Mouse (Mus musculus) heart, adult 18-20 months (tissue): ENCODE measurements around the gene Ppp1cc. TPM values are rescaled to one million over a fixed set of nuclear protein-coding genes. Genes with fewer than 3 reads are reported as not detected.
"Not testable (repeated sequence)": the region's sequence is repeated elsewhere in the genome, so short reads cannot be mapped to it uniquely, and the experiment has no call there.

Experiments
- DNase-seq, 2 experiments: peaks; one replicate each; pipeline ENCODE4 v3.0.0; 2021 to 2022; ENCODE audit warnings: mixed read lengths in 1 of 2
- total RNA-seq, 2 experiments: library from RNA; stranded (reverse); gene quantifications; 2 replicates each; pipeline ENCODE4 v1.2.3; 2021

The Ppp1cc gene
- total RNA-seq, 2 experiments from 2014 or later = 105 to 113 TPM

GRCm38 (mm10) chr5:122212820-122213219 lies 54.7 kb downstream of the Ppp1cc start:
- not testable (repeated sequence) for DNase-seq

- no peak for DNase-seq
These were observed 55.8 kb downstream of the Ppp1cc start for GRCm38 (mm10) chr5:122213861-122214260.

DNA sequence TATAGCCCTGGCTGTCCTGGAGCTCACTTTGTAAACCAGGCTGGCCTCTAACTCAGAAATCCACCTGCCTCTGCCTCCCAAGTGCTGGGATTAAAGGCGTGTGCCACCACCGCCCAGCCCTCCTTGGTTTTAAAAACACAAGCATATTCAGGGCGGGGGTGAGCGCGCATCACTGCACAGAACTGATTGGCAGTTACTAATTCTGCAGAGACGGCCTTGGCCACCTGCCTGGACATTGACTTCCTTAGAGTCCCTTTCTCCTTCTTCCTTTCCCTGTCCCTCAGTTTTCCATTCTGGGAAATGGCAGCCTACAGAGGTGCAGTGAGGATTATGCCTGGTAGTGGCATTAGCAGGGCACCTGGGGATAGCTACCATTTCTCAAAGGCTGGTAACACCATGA lies 59.6 kb downstream of the Ppp1cc start:
- no peak for DNase-seq

DNA sequence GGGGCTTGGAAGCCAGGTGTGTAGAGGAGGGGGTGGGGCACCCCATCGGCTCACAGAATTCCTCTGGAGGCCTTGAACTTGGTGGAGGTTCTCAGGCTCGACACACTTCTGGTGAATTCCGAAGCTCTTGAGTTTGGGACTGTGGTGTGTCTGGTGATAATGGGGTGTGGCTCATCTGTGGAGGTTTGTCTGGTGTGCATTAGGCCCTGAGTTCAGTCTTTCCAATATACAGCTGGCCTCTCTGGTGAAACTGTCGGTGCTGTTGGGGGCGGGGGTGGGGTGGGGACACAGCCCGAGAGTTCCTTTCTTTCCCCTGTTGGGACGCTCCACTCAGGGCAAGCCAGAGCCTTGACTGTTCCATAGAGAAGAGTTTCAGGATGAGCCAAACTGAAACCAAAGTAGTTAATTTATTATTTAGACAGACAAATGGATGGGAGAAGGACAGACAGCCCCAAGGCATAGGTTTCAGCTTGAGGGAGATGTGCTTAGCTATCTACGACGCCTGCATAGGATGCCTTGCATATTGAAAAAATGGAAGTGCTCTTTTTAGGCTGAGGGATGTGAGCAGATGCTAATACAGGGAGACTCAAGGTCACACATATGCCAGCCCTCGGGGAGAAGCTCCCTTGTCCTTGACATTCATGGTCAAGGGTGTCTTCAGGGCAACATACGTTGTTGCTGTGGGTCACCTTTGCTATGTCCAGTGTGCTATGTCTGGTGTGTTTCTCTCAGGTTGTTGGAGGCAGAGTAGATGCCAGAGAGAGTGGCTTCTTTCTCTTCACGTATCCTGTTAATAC lies 60.2 kb downstream of the Ppp1cc start:
- DNase-seq = no peak

GRCm38 (mm10) chr5:122218928-122219327 lies 60.9 kb downstream of the Ppp1cc start:
- no peak for DNase-seq

DNA sequence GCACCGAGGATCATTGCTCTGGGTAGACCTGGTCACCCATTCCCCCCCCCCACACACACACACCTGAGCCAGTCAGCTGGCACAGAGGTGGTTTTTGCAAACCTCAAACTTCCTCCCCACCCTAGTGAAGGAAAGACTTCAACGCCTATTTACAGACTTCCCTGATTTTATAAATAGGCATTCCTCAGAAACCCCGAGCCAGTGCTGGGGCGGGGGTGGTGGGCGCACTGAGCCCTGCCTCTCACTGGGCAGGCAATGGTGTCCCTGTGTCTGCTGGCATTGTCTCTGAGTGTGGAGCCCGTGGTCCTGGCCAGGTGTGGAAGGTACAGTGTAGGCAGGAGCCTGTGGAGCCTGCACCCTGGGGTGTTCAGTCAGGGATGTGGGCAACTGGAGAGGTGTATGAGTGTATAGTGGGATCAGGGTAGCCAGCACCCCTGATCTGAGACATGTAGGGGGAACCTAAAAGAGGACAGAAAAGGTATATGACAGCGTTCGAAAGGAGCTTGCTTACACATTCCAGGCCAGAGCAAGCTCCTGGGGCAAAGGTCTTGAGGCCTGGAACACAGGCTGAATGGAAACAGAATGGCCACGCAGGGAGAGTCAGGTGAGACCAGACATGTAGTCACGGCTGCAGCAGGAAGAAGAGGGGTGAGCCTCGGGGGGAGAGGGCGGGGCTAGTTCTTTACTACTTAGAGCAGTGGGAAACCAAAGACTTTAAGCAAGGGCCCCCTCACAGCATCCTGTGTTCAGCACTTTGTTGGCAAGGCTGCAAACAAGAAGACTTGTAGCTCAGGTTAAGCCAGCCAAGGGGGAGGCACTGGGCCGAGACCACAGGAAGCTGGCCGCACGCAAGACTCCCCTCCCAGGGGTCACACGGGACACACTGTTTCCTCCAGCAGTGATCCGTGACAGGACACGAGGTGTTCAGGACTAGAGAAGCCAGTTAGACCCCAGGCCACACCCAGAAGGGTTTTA lies 61.9 kb downstream of the Ppp1cc start:
- DNase-seq = peak in 1 of 2 experiments; percentile 61

DNA sequence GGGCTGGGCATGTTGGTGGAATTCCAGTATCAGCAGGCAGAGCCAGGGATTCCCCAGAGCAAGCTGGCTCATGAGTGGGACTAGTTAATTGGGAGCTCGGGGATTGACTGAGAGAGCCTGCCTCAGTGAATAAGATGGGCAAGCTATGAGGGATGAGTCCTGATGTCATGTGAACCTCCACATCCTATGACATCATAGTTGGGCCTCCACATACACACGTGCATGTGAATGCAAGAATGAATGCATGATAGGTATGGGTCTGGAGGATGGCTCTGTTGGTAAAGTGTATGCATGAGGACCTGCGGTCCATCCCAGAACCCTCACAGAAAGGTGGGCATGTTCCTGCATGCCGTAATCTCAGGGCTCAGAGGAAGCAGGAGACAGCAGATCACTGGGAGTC lies 63.0 kb downstream of the Ppp1cc start:
- no peak for DNase-seq

DNA sequence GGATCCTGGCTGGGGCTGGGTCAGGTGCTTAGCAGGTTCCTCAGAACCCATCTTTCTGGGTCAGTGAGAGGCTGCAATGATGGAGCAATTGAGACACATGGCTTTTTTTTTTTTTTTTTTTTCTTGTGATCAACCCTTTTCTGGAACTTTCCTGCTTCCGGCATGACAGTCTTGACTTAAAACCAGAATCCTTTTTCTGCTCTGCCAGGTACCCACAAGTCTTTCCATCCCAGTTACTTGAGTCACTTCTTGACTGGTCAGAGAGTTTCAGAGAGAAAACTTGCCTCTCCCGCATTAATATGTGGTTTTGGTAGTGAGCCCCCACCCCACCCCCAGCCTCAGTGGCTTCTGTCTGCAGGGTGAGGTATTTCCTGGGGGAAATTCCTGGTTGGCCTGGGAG lies 66.2 kb downstream of the Ppp1cc start:
- no peak for DNase-seq

Other genes with a start within 250 kb of the Ppp1cc start
- 10 to 100 TPM; 19.3 to 19.4 TPM for gene Cux2, start 108.2 kb upstream of the Ppp1cc start, total RNA-seq
- over 10,000 TPM; 22,032 to 23,824 TPM for gene Myl2, start 57.3 kb upstream of the Ppp1cc start, total RNA-seq
- gene Ccdc63, start 17.5 kb upstream of the Ppp1cc start, total RNA-seq = not detected
- gene Hvcn1, start 48.5 kb downstream of the Ppp1cc start, total RNA-seq = 1 to 10 TPM; 1.7 to 6.8 TPM
- 1 to 10 TPM; 2.8 to 4.9 TPM for gene Tctn1, start 106.2 kb downstream of the Ppp1cc start, total RNA-seq
- 100 to 1,000 TPM; 112 to 135 TPM for gene Pptc7, start 126.1 kb downstream of the Ppp1cc start, total RNA-seq
- gene Rad9b, start 196.0 kb downstream of the Ppp1cc start, total RNA-seq = 1 to 10 TPM in 1 of 2 experiments, under 1 TPM in 1; 0.52 to 2.1 TPM
- 100 to 1,000 TPM in 1 of 2 experiments, 10 to 100 TPM in 1; 99.3 to 111 TPM for gene Vps29, start 196.1 kb downstream of the Ppp1cc start, total RNA-seq
- gene Gpn3, start 213.6 kb downstream of the Ppp1cc start, total RNA-seq = 10 to 100 TPM; 31.8 to 33.0 TPM
- 10 to 100 TPM in 1 of 2 experiments, 1 to 10 TPM in 1; 9.7 to 11.9 TPM for gene Fam216a, start 214.1 kb downstream of the Ppp1cc start, total RNA-seq
- gene Arpc3, start 233.6 kb downstream of the Ppp1cc start, total RNA-seq = 10 to 100 TPM; 92.8 to 97.7 TPM